Mouse (Mus musculus): ENCODE data around the gene Gfra4.
"Not testable (repeated sequence)": the region's sequence is repeated elsewhere in the genome, so short reads cannot be mapped to it uniquely, and the experiment has no call there.

The Gfra4 gene

DNA sequence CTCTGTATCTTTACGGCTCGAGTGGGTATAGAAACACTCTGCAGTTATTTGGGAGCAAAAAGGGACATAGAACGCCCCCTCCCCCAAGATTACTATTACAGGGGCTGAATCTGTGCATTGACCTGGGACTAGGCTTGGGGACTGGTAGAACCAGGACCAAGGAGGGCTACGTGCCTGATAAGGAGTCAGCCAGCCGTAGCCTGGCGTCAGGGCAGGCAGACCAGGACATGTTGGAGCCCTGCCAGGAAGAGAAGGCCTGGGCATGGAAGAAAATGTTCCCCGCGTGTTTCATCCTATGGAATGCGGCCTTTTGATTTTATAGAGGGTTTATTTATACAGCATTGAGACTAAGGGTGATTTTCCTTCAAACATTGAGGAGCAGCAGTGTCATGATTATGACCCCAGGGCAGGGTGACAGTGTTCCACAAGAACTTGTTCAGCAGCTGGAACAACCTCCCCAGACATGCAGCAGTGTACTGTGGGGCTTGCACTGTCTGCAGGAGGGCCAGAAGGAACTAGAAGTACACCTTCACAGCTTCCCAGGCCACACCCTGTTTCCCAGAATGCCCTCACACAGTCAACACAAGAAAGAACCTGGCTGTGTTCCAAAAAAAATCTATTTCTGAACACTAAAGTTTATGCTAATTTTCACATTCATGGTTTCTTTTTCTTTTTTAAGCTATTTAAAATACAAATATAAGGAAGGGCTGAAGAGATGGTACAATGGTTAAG is 2.3 kb upstream of the Gfra4 start:
- no peak for DNase-seq

GRCm38 (mm10) chr2:131044354-131044852 is 1.5 kb upstream of the Gfra4 start:
- no peak for DNase-seq

- DNase-seq = peak; percentile 67
Measured at GRCm38 (mm10) chr2:131040854-131041825, 1.7 kb downstream of the Gfra4 start.

DNA sequence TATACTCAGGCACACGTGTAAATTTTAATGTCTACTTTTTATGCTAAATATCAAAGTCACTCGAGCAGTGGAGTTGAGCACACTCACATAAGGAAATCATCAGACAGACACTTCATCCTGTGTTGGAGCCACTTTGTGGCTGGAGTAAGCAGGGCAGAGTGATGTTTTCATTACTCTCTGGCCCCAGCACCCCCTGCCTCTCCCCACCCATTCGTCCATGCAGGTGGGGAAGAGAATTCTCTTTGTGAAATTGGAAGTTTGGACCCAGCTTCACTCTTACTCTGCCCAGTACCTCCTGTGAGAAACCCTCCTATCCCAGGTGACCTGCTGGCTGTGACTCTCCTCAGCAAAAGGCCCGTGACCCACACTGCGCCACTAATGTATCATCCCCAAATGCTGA is 4.2 kb downstream of the Gfra4 start:
- no peak for DNase-seq

- no peak for DNase-seq
Measured at GRCm38 (mm10) chr2:131038197-131038596, 4.7 kb downstream of the Gfra4 start.

DNA sequence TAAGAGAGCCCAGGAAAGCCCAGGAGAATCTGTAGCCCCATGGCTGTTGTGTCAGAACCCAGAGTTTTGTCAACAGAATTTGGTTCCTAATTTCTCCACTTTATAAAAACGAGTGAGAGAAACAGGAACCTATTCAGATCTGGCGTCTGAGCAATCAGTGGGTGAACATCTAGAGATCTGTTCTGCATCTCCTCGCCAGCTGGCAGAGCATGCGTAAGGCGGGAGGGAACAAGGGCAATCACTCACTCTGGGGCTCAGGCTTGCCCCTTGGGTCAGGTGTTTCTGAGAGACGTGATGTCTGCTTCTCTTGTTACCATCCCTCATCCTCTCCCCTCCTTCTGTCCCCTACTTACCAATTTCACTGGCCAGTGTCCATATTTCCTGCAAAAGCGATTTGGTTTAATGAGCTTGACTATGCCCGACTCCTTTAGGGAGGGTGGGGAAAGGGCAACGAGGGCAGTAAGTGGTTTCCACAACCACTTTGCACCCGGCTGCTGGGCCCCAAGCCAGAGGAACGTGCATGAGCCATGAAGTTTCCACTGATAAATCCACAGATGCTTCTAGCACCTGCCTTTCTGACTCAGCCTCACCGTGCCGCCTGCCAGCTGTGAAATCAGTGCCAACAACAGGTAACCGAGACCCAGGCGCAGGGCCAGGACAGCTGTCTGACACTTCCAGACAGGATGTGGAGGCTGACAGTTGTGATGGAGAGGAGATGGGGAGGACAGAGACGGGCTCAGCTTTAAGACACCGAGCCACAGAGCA is 5.5 kb downstream of the Gfra4 start:
- DNase-seq = no peak

GRCm38 (mm10) chr2:131036757-131037156 is 6.1 kb downstream of the Gfra4 start:
- no peak for DNase-seq

DNA sequence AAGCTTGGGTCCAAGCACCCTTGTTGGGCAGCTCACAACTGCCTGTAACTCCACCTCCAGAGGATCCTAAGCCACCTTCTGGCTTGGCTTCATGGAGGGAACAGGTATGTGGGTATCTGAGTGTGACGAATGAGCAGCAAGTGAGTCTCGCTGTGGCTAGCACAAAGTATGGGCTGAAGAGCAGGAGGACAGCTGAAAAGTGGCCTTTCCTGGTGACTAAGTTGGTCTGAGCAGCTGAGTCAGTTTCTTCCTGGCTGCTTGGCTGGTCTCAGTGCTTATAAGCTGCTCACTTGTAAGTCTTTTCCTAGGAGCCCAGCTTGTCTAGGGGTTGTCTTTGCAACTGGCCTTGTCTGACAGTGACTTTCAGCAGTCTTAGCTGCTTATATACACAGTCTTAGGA is 6.5 kb downstream of the Gfra4 start:
- DNase-seq = no peak

DNA sequence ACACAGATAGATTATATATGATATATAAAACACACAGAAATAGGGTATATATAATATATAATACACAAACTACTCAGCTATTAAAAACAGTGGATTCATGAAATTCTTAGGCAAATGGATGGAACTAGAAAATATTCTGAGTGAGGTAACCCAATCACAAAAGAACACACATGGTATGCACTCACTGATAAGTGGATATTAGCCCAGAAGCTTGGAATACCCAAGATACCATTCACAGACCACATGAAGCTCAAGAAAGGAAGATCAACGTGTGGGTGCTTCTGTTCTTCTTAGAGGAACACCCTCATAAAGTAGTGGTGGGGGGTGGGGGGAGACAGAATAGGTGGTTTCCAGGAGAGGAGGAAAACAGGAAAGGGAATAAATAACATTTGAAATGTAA is 11.5 kb downstream of the Gfra4 start:
- DNase-seq = not testable (repeated sequence)

- no peak for DNase-seq
Measured at GRCm38 (mm10) chr2:131030998-131031397, 11.9 kb downstream of the Gfra4 start.

DNA sequence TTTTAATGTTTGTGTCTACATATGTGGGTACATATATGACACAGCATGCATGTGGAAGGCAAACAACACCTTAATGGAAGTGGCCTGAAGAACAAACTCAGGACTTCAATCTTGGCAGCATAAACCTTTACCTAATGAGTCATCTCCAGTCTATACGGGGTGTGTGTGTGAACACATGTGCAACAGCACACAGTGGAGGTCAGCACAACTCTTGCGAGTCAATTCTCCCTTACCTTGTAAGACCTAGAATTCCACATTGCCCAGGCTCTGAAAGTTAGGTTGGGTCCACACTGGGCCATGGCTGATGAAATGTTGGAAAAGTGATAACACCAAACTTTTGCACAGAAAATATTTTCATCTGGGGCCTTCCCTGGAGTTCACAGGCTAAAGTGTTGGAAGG is 12.3 kb downstream of the Gfra4 start:
- no peak for DNase-seq

- DNase-seq = no peak
Measured at GRCm38 (mm10) chr2:131029065-131029935, 13.6 kb downstream of the Gfra4 start.

DNA sequence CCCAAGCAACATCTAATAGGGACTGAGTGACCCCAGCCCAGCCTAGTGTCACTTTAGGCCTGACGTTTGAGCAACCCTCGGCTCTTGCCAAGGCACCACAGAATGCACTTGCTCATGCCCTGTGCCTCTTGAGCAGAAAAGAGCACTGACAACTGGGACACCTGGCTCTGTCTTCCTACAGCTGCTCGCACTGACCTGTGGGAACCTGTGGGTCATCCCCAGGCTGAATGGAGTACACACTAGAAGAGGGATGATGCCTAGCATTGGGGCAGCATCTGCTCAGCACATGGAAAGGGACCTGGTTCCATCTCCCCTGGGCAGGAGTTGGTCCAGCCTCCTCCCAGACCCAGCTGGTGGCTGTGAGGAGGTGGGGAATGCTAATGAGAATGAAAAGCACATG is 15.9 kb downstream of the Gfra4 start:
- DNase-seq = no peak

- no peak for DNase-seq
Measured at GRCm38 (mm10) chr2:131025230-131025629, 17.7 kb downstream of the Gfra4 start.

DNA sequence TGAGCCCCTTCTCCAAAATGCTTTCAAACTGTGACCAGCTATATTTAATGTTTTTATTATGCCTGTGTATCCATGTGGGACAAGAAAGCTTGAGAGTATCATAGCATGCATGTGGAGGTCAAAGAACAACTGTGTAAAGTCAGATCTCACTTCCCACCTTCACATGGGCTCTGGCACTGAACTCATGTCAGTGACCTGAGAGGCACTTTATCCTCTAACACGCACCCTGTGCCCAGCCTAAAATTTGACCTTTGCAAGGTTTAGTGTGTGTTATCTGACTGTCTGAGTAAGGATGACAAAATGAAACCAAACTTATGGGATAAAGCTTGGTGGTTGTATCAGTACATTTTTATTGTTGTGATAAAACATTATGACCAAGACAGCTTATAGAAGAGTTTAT is 32.3 kb downstream of the Gfra4 start:
- DNase-seq = no peak

- no peak for DNase-seq
Measured at GRCm38 (mm10) chr2:131009123-131009522, 33.8 kb downstream of the Gfra4 start.

DNA sequence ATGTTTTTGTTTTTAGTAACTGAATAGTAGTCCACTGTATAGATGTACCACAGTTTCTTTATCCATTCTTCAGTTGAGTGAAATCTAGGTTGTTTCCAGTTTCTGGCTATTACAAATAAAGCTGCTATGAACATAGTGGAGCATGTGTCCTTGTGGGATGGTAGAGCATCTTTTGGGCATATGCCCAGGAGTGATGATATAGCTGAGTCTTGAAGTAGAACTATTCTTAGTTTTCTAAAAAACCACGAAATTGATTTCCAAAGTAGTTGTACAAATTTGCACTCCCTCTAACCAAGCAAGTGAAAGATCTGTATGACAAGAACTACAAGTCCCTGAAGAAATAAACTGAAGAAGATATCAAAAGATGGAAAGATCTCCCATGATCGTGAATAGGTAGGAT is 50.1 kb downstream of the Gfra4 start:
- no peak for DNase-seq
